Mouse (Mus musculus): Measurements from ENCODE around the gene Nol9. TPM values are rescaled to one million over a fixed set of nuclear protein-coding genes. Genes with fewer than 3 reads are reported as not detected.

Gene Nol9
- polyA plus RNA-seq, 1 experiment: 29.2 TPM

GRCm38 (mm10) chr4:152108673-152109072 is 69.6 kb downstream of the Nol9 start:
- no peak overlapping the region for H3K4me3 ChIP-seq (ENCODE audit: insufficient read depth, low read length)
- H3K4me1 ChIP-seq (ENCODE audit: control insufficient read depth, insufficient read depth, low read length): peaks cover 3% of the 10 kb centered on the region; the same call in 1 of the 2 replicates
- TF ChIP-seq POLR2A (IDR thresholded peaks at IDR 0.05; ENCODE audit: low read depth, low read length): no peak
- H3K27ac ChIP-seq (ENCODE audit: insufficient read depth, low read length): no peak overlapping the region

GRCm38 (mm10) chr4:152109509-152109908 is 70.4 kb downstream of the Nol9 start:
- Histone ChIP-seq H3K4me3 (ENCODE audit: insufficient read depth, low read length) (no peak overlapping the region), H3K27ac (ENCODE audit: insufficient read depth, low read length) (no peak overlapping the region), H3K4me1 (ENCODE audit: control insufficient read depth, insufficient read depth, low read length) (peaks cover 3% of the 10 kb centered on the region; the same call in 1 of the 2 replicates)
- TF ChIP-seq CTCF (IDR thresholded peaks at IDR 0.05; ENCODE audit: borderline replicate concordance, insufficient read depth, low read length) (no peak), POLR2A (IDR thresholded peaks at IDR 0.05; ENCODE audit: low read depth, low read length) (no peak)

GRCm38 (mm10) chr4:152110689-152111088 is 71.6 kb downstream of the Nol9 start:
- TF ChIP-seq CTCF (IDR thresholded peaks at IDR 0.05; ENCODE audit: borderline replicate concordance, insufficient read depth, low read length) (no peak), POLR2A (IDR thresholded peaks at IDR 0.05; ENCODE audit: low read depth, low read length) (no peak)
- H3K27ac ChIP-seq (ENCODE audit: insufficient read depth, low read length): no peak overlapping the region
- H3K4me3 ChIP-seq (ENCODE audit: insufficient read depth, low read length): no peak overlapping the region
- peaks cover 3% of the 10 kb centered on the region; the same call in 1 of the 2 replicates for H3K4me1 ChIP-seq (ENCODE audit: control insufficient read depth, insufficient read depth, low read length)

Other genes starting within 250 kb of the Nol9 start
- 46.5 and 53.4 TPM in 2 replicates for gene Camta1, start 177.4 kb upstream of the Nol9 start, polyA plus RNA-seq (2011; ENCODE audit: insufficient read length, low read depth, missing spikeins)
- gene Dnajc11, start 105.6 kb upstream of the Nol9 start, polyA plus RNA-seq (2011; ENCODE audit: insufficient read length, low read depth, missing spikeins): 45.2 and 47.8 TPM in 2 replicates
- 7.4 and 10.8 TPM in 2 replicates for gene Thap3, start 50.3 kb upstream of the Nol9 start, polyA plus RNA-seq (2011; ENCODE audit: insufficient read length, low read depth, missing spikeins)
- 21.0 and 23.2 TPM in 2 replicates for gene Phf13, start 43.1 kb upstream of the Nol9 start, polyA plus RNA-seq (2011; ENCODE audit: insufficient read length, low read depth, missing spikeins)
- gene Klhl21, start 30.5 kb upstream of the Nol9 start, polyA plus RNA-seq (2011; ENCODE audit: insufficient read length, low read depth, missing spikeins): 10.7 and 13.0 TPM in 2 replicates
- 5.7 and 7.5 TPM in 2 replicates for gene Zbtb48, start 11.7 kb upstream of the Nol9 start, polyA plus RNA-seq (2011; ENCODE audit: insufficient read length, low read depth, missing spikeins)
- gene Tas1r1, start 753 bp upstream of the Nol9 start, polyA plus RNA-seq (2011; ENCODE audit: insufficient read length, low read depth, missing spikeins): not detected in 2 replicates
- gene Plekhg5, start 33.2 kb downstream of the Nol9 start, polyA plus RNA-seq (2011; ENCODE audit: insufficient read length, low read depth, missing spikeins): 5.1 and 8.8 TPM in 2 replicates
- gene Tnfrsf25, start 76.6 kb downstream of the Nol9 start, polyA plus RNA-seq (2011; ENCODE audit: insufficient read length, low read depth, missing spikeins): 1.9 TPM in 1 of 2 replicates, not detected in the other
- gene Espn, start 113.0 kb downstream of the Nol9 start, polyA plus RNA-seq (2011; ENCODE audit: insufficient read length, low read depth, missing spikeins): 0.56 and 0.68 TPM in 2 replicates
- gene Hes2, start 119.5 kb downstream of the Nol9 start, polyA plus RNA-seq (2011; ENCODE audit: insufficient read length, low read depth, missing spikeins): not detected in 2 replicates
- 79.9 and 108 TPM in 2 replicates for gene Acot7, start 138.8 kb downstream of the Nol9 start, polyA plus RNA-seq (2011; ENCODE audit: insufficient read length, low read depth, missing spikeins)
- gene Gpr153, start 234.9 kb downstream of the Nol9 start, polyA plus RNA-seq (2011; ENCODE audit: insufficient read length, low read depth, missing spikeins): 58.7 and 79.1 TPM in 2 replicates

Measured in embryonic fibroblast, embryonic 13.5 days (primary cell).